Mouse (Mus musculus) MN1 (cell line): ENCODE measurements at regions not wholly inside any gene's neighbourhood (a gene's known extent, or its start where the extent isn't known, plus 50 kb on each side); places are given as distances from the start of the nearest gene placed in this dataset.
A peak's percentile ranks its signal among the peaks of the same experiment; 100 is the strongest.

ENCODE experiments used
- DNase-seq: peaks from one replicate; pipeline ENCODE4 v3.0.0-alpha.2; 2016; ENCODE audit warnings: low spot score

DNA sequence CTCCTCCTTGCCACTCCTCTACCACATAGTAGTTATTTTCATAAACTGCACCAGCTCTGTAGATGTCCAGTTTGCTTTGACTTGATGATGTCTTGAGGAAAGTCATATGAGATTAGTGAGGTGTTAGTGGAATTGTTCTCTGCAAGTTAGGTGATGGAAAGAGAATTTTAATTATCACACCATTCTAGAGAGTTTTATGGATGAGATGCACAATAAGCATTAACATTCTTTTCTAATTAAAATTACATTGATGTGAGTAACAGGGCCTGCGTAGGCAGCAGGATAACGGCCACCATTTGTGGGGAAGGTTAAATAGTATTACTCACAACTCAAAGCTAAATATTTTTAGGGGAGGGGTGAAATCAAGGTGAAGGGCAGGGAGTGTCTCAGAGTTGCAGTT is 466.7 kb downstream of the Pik3r1 start:
- DNase-seq, result no peak

DNA sequence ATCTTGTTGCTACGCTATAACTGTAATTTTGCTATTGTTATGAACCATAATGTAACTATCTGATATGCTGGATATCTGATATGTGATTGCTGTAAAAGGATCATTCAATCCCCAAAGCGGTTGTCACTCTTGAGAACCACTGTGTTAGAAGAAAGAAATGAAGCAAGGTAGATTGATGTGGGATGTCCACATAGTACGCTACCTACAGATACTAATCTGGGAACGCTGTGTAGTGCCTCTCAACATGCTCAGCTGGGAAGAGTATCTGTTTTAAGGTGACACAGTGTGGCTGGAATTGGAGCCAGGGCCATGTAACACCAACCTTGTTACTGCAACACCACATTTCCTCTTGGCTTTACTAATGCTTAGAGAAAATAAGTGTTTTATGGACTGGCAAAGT is 456.2 kb upstream of the Slc30a5 start:
- no peak for DNase-seq

DNA sequence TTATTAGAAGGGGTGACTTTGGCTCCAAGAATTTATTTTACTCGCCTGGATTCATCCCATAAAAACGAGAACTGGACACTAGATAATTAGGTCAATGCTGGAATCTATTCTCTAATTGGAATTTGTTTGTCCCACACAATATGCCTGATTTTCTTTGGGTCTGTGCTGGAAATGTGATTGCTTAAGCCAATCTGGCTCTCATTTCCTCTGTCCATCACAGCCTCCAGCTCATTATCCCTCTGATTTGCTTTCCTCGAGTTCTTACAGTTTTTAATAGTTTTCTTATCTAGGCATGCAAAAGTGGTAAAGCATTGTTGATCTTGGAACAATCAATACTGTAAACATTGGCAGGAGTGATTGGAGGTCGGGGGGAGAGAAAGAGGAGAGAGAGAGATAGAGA is 453.9 kb upstream of the Slc30a5 start:
- peak; percentile 31 for DNase-seq

DNA sequence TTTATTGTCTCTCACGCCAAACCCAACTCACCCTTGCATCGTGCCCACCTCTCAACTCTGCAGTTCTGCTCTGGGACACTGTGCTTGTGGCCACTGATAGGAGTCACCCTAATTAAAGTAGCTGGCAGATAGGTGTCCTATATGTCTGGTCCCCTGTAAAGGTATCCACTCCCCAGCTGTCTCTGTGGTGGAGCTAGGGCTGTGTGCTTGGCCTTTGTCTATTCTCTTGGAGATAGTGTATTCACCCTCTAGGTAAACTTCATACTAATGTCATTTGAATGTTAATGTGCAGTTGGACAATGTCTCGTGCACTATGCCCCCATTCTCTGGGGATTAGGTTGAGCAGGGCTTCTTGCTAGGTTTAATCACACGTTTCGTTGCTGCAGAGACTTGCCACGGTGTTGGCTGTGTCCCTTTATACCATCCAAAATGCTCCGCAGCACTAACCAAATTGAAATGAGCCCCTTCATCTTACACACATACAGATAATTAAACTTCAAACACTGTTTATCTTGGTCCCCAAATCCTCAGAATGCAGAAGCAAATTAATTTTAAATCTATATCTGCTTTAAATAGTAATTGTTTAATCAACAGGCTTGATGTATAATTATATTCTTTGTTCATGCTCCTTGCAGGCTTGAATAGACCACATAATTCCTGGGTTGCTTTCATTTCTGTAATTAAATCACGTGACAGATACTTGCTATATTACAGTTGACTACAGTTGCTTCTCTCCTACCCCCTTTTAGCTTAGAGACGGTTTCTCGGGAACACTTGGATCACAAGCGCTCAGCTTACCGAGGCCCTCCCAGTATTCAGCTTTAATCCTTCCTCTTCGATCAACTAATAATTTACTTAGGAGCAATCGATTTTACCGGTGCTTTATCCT is 453.0 kb upstream of the Slc30a5 start:
- DNase-seq, result peak; percentile 35

DNA sequence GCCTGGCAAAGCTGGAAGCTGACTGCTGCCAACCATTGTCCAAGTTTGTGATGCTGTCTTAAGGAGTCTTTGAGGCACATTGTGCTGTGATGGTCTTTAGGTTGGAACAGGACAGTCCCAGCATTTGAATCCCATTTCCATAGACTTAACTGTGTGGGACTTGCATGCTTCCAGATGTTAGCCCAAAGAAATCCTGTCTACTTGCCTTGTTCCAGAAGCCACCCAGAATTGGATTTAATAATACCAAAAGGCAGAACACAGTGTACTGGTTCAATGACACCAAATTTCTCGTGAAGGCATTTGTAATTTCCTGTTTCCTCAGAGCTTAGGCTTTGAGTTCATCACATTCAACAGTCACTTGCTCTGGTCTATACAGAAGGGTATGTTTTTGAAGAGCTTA is 444.9 kb upstream of the Slc30a5 start:
- no peak for DNase-seq

DNA sequence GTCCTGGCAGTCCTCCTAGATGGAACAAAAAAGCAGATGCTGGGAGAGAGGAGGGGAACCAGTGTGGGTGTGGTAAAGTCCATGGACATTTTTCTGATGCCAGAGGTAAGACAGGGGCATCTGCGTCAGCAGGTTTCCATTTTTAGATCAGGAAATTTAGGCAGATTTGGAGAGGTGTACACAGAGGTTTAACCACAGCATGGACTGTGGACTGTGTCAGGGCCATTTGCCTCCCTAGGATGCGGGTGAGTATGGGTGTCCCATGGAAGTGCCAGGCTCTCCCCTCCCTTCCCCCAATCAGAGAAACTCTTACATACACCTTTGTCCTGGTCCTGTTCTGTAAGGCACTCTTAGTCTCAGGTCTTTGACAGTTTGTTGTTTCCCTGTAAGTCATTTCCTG is 443.5 kb upstream of the Slc30a5 start:
- DNase-seq, result no peak

DNA sequence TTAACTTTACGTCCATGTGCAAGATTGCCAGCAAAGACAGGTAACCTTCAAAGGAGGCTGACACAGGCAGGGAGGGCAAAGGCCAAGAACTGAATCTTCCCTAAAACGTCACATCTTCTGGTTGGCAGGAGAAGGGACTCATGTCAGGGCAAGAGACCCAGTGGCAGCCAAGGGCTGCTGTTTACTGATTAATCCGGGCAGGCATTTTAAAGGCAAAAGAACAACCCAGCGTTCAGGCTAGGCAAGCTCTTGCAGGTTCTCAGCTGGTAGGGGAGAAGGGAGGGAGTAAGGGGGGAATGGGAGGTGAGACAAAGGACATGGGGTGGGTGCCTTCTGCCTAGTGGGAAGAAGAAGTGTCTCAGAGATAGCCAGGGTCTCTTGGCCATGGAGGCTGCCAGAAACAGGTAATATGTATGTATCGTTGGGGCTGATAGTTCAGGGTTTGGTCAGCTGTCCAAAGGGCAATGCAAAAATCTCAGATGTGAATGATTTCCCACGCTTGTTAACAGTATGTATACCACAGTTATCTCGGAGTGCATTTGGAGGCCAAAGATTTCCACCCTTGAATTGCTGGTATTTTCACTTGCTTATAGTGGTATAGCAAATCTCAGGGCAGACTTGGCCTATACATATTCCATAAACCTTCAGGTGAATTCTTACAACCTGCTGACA is 441.4 kb upstream of the Slc30a5 start:
- no peak for DNase-seq

DNA sequence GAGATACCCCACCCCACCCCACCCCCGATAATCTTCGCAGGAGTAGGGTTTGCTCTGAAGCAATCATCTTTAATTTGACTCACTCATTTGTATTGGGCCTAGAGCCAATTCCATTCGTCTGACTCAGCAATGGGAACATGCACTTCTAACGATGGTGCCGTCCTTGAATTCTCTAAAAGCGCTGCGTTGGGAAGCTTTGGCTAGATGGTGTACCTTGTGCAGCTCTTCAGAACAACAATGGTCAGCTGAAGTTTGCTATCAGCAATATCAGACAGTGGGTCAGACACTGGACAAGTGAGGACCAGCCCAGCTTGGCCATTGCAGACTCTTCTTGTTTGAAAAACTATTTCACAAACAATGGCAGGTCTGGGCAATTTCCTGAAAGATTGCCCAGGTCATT is 440.1 kb upstream of the Slc30a5 start:
- DNase-seq, result no peak

DNA sequence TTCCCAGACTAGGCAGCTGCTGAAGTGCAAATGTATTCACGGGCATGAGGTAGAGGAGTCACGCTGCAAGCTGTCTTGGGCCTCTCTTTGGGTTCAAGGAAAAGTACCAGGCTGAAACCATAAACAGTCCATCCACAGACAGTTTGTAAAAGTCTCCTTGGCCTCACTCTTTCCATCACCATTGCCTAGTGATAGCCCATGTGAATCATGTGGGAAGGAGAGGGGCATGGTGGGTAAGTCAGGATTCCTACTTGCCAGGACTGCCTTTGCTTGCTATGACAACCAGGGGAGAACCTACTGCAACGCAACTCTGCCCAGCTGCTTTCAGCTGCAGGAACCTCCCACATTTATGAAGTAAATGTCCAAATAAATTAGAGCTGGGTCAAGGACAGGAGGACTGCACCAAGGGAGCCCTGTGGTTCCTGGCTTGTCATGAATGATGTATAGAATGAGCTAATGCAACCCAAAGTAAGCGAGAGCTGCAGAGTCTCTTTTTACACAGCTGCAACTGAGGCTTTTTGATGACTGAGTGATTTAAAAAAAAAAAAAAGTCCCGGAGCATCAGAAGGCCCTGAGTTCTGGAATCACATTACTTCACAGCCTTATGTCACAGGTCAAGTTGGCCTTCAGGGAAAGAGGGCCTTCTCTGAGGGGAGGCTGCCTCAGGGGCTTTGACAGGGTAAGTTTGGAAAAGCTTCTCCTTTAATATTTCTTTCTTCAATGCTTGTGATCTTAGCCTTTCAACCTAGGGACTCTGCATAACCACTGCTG is 420.7 kb upstream of the Slc30a5 start:
- no peak for DNase-seq

DNA sequence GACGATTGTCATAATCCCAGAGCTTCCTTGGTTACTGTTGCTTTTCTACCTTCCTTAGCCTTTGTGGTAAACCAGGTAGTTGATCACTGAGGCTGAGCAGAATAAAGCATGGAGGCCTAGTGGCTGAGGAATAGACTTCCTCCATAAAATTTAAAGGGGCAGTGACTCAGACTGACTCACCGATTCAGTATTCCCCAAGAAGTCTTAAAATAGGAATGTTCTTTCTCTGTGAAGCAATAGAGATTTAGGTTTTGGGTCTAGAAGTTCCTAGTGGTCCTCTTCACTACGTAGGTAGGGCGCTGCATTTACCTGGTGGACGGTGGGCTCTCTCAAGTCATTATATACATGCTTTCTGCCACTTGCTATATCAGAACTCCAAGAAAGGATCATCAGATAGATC is 416.1 kb upstream of the Slc30a5 start:
- no peak for DNase-seq

DNA sequence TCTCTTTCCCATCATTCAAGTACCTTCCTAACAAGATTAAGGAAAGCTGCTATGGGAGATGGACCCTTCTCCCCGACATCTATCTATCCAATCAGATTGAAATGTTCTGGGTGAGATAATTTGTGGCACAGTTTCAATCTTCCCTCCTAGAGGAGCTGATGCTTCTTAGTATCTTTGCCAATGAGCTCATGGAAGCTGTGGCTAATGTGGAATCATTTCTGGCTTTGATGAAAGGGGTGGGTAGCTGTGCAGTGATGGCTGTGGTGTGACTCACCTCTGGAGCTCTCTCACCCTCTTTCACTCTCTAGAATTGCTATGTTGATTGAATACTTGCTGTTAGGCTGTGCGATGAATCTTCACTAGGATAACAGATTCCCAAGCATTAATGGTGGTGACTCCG is 411.1 kb upstream of the Slc30a5 start:
- DNase-seq, result peak; percentile 83

DNA sequence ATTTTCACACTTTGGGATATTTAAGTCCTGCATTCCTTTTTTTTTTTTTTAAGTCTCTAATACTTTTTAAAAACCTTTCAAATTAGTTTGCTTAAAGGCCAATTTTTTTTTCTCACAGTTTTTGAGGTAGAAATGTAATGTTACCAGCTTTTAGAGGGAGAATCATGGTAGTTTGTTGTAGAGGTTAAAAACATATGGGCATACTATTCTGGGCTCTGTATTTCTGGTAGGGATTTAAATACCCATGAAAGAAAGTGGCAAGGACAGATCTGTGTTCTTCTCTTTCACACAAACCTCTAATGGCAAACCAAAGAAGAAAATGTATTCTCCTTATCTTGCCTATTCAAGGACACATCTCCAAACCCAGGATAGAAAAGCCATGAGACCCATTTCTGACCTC is 405.6 kb upstream of the Slc30a5 start:
- DNase-seq, result no peak

DNA sequence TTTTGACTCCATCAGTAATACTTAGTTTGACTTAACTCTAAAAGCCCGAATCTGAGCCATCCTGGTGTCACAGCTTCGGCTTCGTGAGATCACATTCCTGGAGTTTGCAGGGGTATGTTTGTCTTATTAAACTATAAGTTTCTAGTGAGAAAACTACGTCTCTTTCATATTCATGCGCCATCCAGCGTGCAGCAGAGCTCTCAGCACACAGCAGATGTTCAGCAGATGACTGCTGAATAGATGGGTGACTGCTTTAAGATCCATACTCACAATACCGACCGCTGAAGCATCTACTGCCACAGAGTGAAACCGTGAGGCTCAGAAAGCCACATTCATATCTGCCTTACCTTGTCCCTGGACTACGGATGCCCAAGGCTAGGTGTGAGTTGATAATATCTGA is 403.8 kb upstream of the Slc30a5 start:
- no peak for DNase-seq

DNA sequence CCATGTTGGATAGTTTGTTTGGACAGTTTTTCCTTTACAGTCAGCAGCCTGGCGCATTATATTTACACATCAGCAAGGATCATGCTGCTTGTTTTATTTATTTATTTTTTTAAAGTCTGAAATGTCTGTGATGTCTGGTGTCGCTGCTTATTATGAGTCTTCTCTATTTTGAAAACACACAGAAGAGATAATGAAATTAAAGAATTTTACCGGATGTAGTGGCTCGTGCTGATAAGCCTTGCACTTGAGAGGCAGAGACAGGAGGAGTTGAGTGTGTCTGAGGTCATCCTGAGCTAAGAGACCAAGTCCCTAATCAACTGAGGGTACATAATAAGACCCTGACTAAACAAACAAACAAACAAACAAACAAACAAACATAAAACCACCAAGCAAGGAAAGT is 402.6 kb upstream of the Slc30a5 start:
- DNase-seq, result no peak

DNA sequence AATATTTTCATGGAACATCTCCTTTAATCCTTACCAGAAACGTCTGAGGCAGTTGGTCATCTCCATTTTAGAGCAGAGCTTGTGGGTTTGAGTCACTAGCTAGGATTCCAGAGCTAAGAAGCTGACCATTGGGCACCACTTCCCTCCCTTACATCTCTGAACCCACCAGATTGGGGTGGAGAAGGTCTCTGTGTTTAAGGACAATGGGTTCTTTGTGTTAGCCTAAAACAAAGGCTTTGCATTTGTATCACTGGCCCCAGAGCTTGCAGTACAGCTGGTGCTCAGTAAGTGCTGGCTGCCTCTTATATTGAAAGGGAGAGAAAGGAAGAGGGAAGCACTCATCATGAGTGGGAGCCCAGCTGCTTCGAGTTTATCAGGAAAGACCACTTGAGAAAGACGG is 401.9 kb upstream of the Slc30a5 start:
- DNase-seq, result no peak

DNA sequence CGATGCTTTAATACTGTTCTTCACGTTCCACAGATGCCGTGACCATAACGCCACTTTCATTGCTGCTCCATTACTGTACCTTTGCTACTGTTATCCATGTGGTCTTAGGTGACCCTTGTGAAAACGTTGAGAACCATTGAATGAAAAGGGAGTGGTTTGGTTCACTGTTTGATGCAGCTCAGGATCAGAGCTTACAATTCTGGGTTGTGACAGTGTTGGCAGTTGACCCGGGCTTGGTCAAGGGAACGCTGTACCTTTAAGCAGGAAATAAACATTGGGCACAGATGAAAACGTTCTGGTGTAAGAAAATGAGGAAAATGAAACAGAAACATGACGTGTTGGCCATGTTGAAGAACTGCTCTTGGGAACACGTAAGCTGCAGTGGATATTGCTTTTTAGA is 401.3 kb upstream of the Slc30a5 start:
- no peak for DNase-seq

DNA sequence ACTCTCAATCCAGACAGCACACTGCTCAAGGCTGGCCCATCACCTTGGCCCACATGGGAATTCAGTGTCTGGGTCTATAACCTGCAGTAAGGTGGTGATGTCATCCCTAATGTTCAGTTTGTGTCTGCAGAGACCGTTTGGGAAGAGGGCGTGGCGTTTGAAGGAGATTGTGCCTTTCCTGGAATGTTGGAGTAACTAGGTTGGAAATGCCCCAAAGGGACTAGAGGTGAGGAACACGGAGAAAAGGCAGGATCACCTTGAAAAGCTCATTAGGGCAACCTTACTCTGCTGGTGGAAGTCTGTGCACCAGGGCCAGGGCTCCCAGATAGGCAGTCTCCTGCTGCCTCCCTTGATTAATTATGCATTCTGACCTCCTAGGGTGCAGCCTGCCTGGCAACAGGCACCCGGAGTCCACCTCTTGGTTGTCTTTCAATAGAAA is 400.6 kb upstream of the Slc30a5 start:
- DNase-seq, result peak; percentile 84

DNA sequence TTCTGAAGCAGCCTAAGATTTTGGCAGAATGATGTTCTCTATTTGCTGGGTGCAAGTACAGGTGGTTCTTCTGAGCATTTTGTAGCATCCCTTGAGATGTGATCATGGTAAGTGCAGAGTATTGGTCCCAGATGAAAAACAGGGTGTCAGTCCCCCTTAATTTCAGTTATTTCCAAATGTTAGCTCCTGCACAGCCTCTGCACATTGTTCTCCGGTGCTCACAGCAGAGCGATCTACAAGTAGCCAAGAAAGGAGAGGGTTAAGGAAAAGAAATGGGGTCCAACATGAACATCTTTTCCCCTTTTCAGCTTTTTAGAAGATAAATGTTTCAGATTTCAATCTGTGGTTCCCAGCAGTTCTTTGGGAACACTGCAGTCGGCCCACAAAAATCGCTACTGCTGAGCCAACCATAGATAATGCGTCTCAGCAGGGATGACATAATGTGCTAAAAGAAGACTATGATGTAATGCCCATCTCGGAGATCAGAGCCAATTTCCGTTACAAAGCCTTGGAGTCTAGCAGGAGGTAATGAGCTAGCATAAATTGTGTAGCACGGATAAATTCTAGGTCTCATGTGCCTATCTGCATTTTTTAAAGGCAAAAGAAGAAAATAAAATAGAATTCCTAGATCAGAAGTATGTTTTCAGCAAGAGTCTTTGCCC is 400.1 kb upstream of the Slc30a5 start:
- peak; percentile 97 for DNase-seq

DNA sequence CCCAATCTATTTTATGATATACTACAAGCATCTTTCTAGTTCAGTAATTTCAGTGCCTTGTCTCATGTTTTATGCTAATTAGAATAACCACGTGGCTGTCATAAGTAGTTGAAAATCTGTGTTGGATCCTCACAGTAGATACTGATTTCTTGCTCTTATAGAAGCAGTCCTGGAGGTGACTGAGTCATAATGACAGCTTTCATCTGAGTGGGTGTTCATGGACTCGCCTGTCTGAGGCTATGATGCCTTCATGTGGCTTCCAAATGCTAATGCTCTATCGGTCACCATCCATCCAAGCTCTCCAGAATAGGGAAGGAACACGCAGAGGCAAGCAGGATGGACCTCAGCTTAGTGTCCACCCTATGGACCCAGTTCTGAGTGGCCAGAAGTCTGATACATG is 396.6 kb upstream of the Slc30a5 start:
- DNase-seq, result no peak

DNA sequence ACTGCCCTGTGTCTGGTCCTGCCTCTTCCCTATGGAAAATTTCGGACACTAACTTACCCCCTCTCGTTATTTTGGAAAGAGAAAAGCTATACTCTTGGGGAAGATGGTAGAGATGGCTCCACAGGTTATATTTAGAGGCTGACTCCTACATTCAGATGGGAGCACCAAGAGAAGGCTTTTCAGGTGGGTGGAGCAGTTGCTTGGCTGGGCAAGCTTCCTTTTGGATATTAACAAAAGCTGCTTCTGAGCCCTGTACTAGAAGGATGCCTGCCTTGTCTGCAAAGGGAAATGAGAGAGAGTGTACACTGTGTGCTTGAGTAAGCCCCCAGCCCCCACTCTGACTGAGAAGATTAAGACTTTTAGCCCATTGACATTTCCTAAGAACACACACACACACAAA is 392.1 kb upstream of the Slc30a5 start:
- no peak for DNase-seq

DNA sequence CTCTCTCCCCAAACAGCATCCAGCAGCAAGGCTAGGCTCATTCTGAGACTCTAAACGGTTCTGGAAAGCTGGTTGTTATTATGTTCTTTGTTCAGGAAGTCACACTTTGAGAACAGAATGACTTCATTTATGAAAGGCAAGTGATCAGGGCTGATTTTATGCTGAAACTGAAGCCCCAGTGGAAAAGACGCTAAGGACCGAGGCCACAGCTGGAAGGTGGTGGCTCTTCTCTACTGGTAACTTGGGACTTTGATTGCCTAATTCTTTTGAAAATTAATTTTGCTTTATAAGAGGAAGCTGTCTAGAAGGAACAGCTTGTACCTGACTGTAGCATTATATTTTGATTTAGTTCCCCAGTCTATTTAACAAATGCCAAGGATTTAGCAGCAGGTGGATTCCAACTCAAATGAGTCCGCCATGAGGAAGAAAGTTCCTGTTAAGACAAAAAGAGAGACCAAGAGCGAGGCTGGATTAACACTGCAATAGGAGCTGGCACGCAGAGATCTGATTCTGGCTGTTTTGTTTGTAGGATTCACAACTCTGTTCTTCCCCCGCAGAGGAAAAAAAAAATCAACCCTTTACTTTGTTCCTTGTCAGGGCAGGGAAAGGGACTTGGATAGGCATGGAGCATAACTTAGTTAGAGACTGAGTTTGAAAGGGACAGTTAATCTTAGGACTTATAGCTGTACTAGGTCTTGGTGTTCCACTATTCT is 388.3 kb upstream of the Slc30a5 start:
- no peak for DNase-seq

DNA sequence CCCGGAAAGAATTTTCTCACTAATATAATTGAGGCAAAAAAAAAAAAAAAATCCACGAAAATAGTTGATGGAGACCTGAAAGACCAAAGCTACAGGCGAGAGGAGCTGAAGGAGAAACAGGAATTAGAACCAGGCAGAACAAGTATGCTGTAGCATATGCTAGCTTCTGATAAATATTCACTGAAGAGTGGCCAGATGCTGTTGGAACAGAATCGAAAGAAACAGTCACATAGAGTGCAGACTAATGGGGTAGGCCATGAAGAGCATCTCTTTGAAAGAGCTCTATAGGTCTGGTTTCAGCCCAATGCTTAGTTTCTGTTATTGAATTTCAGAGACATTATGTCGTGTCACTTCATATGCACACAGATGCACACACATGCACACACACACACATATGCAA is 386.3 kb upstream of the Slc30a5 start:
- no peak for DNase-seq
